Mouse (Mus musculus): ENCODE measurements around the gene Olfr1291-ps1.

Gene Olfr1291-ps1

GRCm38 (mm10) chr2:111496880-111497279, at the start of gene Olfr1291-ps1:
Gene Olfr1291-ps1, plus strand, starts transcription at chr2:111497180.
- no peak for DNase-seq (ENCODE audit: low read depth, low spot score)

GRCm38 (mm10) chr2:111448842-111449241, 48.1 kb upstream of the Olfr1291-ps1 start, which contains the start of gene Olfr1287:
Gene Olfr1287, plus strand, starts transcription at chr2:111449142.
- no peak for DNase-seq (ENCODE audit: low read depth, low spot score)

- no peak for DNase-seq (ENCODE audit: low read depth, low spot score)
Measured at GRCm38 (mm10) chr2:111473801-111474200, 23.2 kb upstream of the Olfr1291-ps1 start, which contains the start of gene Olfr1288. Gene Olfr1288, plus strand, starts transcription at chr2:111474101.

GRCm38 (mm10) chr2:111480519-111480918, 16.5 kb upstream of the Olfr1291-ps1 start, which contains the start of gene Olfr1289:
Gene Olfr1289, plus strand, starts transcription at chr2:111480819.
- no peak for DNase-seq (ENCODE audit: low read depth, low spot score)

GRCm38 (mm10) chr2:111493729-111494128, 3.3 kb upstream of the Olfr1291-ps1 start, which contains the start of gene Olfr1290:
Gene Olfr1290, minus strand, starts transcription at chr2:111493829.
- no peak for DNase-seq (ENCODE audit: low read depth, low spot score)

GRCm38 (mm10) chr2:111517451-111517850, 20.5 kb downstream of the Olfr1291-ps1 start:
- DNase-seq (ENCODE audit: low read depth, low spot score), result no peak

- DNase-seq (ENCODE audit: low read depth, low spot score), result no peak
Measured at GRCm38 (mm10) chr2:111524903-111525302, 27.9 kb downstream of the Olfr1291-ps1 start, which contains the start of gene Olfr1293-ps. Gene Olfr1293-ps, plus strand, starts transcription at chr2:111525203.

GRCm38 (mm10) chr2:111540191-111540590, 43.2 kb downstream of the Olfr1291-ps1 start, which contains the start of gene Olfr1294:
Gene Olfr1294, minus strand, starts transcription at chr2:111540291.
- no peak for DNase-seq (ENCODE audit: low read depth, low spot score)
